ENCODE assay signal across 9 mouse cellular contexts in genomic region chr16:32682194-32682593, GRCm38 (mm10). TPM values are rescaled to one million over a fixed set of nuclear protein-coding genes. Genes with fewer than 3 reads are reported as not detected.
DNase-seq lines count a peak whose midpoint lies in the region; ATAC-seq lines count a peak whose summit lies in the region.
"Had no signal": no experiment of that assay in that cellular context is flagged by ENCODE, and none has a peak within 500 bp of the region (broad histone marks: within the 10 kb centered on the region; RNA-seq: fewer than 3 reads in every experiment).

No protein-coding gene starts in this region.

- no peaks in the 10 kb centered on the region for H3K4me1 ChIP-seq in limb, embryonic 11.5 days (ENCODE audit: control insufficient read depth, insufficient read depth, low read length)
- H3K4me1 ChIP-seq in neural tube, embryonic 13.5 days (replicated peaks): no peaks in the 10 kb centered on the region

- no peak for ATAC-seq in limb, embryonic 11.5 days (ENCODE audit: insufficient number of reproducible peaks, low FRiP score, low TSS enrichment, low read depth)
- ATAC-seq in neural tube, embryonic 13.5 days (ENCODE audit: low read depth): 0 out of 2 replicates have a peak, but pooled peaks have one; percentile 23

- no peaks in the 10 kb centered on the region for H3K9me3 ChIP-seq in limb, embryonic 11.5 days (ENCODE audit: control insufficient read depth, low read length)
- H3K9me3 ChIP-seq in neural tube, embryonic 13.5 days: no peaks in the 10 kb centered on the region

- no peaks in the 10 kb centered on the region for H3K27me3 ChIP-seq in limb, embryonic 11.5 days (ENCODE audit: control insufficient read depth, insufficient read depth, low read length)
- no peaks in the 10 kb centered on the region for H3K27me3 ChIP-seq in neural tube, embryonic 13.5 days

- WGBS in limb, embryonic 11.5 days: 39% methylated on average over 5 of the region's 5 CpGs
- WGBS in neural tube, embryonic 13.5 days: 34% methylated on average over 5 of the region's 5 CpGs

- H3K4me3 ChIP-seq in limb, embryonic 11.5 days (ENCODE audit: low read depth, low read length): no peak overlapping the region
- H3K4me3 ChIP-seq in neural tube, embryonic 13.5 days: no peak overlapping the region
- H3K4me3 ChIP-seq: myocyte had no signal

- no peak overlapping the region for H3K9ac ChIP-seq in limb, embryonic 11.5 days (ENCODE audit: low read length)
- no peak overlapping the region for H3K9ac ChIP-seq in neural tube, embryonic 13.5 days

- peaks cover 21% of the 10 kb centered on the region for H3K36me3 ChIP-seq in limb, embryonic 11.5 days (ENCODE audit: control insufficient read depth, insufficient read depth, low read length)
- peaks cover 56% of the 10 kb centered on the region for H3K36me3 ChIP-seq in neural tube, embryonic 13.5 days

- peak; percentile 65 for DNase-seq in right cerebral cortex, adult 18-20 months
- no peak for DNase-seq in right cerebral cortex, postnatal 36 days (ENCODE audit: low spot score in 2 of 2)
- DNase-seq in R1 (ENCODE audit: low read depth, low spot score): peak; percentile 84
- DNase-seq in cerebellum, postnatal 25 days: peak; percentile 67 to 87
- peak; percentile 84 to 92 for DNase-seq in heart, postnatal 10 days
- peak; percentile 73 for DNase-seq in limb, embryonic 11.5 days (ENCODE audit: low spot score)
- DNase-seq in urinary bladder, adult 2 months (ENCODE audit: low spot score): no peak

- H3K4me2 ChIP-seq in limb, embryonic 11.5 days (ENCODE audit: low read depth, severe bottlenecking): no peak overlapping the region
- H3K4me2 ChIP-seq in neural tube, embryonic 13.5 days: no peak overlapping the region

- H3K27ac ChIP-seq in limb, embryonic 11.5 days (replicated peaks; ENCODE audit: low read depth, low read length): no peak overlapping the region
- no peak overlapping the region for H3K27ac ChIP-seq in neural tube, embryonic 13.5 days (replicated peaks)

- intact Hi-C loops in heart, postnatal 10 days (cut with DNase I): loop anchor here (1.0 to 2.0 kb wide), 3 partner anchors 23 to 175 kb away; no protein-coding TSS in a partner anchor

RNA-seq across cellular contexts. Expression of gene Tnk2, which starts 38.5 kb away (rescaled TPM):
- 10 to 100 TPM; 39.0 to 41.3 TPM for total RNA-seq in heart, postnatal 10 days (2021)
- 8.9 and 9.2 TPM in 2 replicates for polyA plus RNA-seq in limb, embryonic 11.5 days (2014; fragmentation: Nextera tagmentation; extraction: Ambion mirVana)
- 20.0 and 21.4 TPM in 2 replicates for polyA plus RNA-seq in neural tube, embryonic 13.5 days (2015; fragmentation: Nextera tagmentation; extraction: Ambion mirVana)
- polyA plus RNA-seq in urinary bladder, adult 2 months (2012; rRNA removed): 106 and 114 TPM in 2 replicates

RNA-seq across cellular contexts. Expression of gene Muc4, which starts 53.5 kb away (rescaled TPM):
- total RNA-seq in heart, postnatal 10 days (2021): under 1 TPM; 0.10 to 0.17 TPM
- polyA plus RNA-seq in limb, embryonic 11.5 days (2014; fragmentation: Nextera tagmentation; extraction: Ambion mirVana): not detected in 2 replicates
- not detected in 2 replicates for polyA plus RNA-seq in neural tube, embryonic 13.5 days (2015; fragmentation: Nextera tagmentation; extraction: Ambion mirVana)
- polyA plus RNA-seq in urinary bladder, adult 2 months (2012; rRNA removed): 0.19 and 0.25 TPM in 2 replicates

Comparison
In these comparisons a context has a peak if more than half of its experiments do, and no peak if none do; other contexts are left out.
1. DNase-seq: peak in right cerebral cortex, adult 18-20 months (single experiment), R1 (single experiment), cerebellum, postnatal 25 days (2 of 2), heart, postnatal 10 days (2 of 2) and limb, embryonic 11.5 days (single experiment); none in right cerebral cortex, postnatal 36 days (0 of 2) and urinary bladder, adult 2 months (single experiment).